Mouse (Mus musculus) lung, adult 18-20 months (tissue): ENCODE measurements around the gene Srl.
A peak's percentile ranks its signal among the peaks of the same experiment; 100 is the strongest.
"Not testable (repeated sequence)": the region's sequence is repeated elsewhere in the genome, so short reads cannot be mapped to it uniquely, and the experiment has no call there.

Experiments
- DNase-seq, 2 experiments: peaks; one replicate each; pipeline ENCODE4 v3.0.0; 2022; ENCODE audit warnings: mixed read lengths in 2 of 2

Gene Srl

DNA sequence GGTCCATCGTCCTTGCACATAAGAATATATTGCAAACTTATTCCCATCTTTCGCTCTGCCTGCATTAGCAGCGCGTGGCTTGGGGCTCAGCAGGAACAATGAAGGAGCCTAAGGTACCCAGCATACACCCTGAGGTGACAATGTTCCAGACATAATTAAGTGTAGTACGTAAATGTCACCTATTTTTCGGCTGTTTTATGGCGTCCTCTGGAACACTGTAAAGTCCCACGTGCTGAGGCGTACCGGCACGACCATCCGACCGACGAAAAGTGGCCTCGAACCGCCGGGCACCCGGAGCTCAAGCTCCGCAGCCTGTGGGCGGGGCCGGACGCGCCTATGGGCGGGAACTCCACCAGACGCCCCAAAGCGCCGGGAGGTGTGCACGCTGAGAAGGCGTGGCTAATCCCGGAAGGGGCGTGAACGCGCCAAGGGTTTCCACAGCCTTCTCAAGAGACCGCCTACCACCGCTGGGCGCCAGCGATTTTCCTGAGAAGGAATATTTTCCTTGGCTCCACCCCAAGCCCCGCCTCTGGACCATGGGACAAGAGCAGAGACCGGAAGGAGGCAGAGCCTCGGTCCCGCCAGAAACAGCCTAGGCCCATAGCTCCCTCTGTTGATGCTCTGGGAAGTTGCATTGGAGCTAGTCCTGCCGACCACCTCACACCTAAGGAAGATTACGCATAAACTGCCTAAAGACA lies at the start of gene Srl:
Gene Srl, minus strand, starts transcription at position 316 of the 698 bp plus-strand sequence.
- peak; percentile 100 for DNase-seq

DNA sequence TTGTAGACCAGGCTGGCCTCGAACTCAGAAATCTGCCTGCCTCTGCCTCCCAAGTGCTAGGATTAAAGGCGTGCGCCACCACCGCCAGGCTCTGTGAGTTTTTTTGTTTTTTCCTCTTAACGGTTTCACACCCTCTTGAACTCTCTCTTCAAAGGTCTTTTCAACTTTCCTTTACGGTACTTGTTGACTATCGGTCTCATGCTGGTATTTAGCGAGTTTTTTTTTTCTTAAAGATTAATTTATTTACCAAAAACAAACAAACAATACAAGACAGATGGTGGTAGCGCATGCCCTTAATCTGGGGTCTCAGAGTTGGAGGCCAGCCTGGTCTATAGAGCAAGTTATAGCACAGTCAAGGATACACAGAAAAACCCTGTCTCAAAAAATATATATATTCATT lies 48.6 kb upstream of the Srl start:
- DNase-seq = no peak

DNA sequence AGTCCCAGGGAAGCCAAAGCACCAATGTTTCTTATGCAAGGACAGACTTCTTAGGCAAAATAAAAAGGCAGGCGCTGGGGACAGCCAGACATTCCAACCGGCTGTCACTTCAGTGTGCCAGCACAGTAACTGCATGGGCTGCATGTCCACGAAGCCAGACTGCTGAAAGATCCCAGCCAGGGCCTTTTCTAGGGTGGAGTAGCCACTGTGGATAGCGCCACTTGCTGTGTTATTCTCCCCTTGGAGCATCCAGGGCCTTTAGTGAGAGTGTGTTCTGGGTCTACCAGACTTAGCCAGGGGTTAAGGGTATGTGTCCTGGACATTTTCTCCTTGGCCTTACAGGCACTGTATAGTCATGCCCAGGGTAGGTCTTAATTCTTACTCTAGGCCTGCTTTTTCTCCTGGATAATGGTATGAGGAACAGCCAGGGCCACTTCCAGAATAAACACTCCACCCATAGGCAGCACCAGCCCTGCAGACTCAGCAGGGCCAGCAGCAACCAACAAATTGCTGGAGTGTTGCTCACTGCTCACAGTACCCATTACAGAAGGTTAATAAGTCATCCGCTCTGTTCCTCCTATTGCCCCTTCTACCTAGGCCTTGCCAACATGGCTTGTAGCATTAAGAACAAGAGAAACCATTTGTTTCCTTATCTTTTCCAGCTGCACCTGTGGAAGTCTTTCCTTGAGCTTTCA lies 46.0 kb upstream of the Srl start:
- peak in 1 of 2 experiments; percentile 44 for DNase-seq

DNA sequence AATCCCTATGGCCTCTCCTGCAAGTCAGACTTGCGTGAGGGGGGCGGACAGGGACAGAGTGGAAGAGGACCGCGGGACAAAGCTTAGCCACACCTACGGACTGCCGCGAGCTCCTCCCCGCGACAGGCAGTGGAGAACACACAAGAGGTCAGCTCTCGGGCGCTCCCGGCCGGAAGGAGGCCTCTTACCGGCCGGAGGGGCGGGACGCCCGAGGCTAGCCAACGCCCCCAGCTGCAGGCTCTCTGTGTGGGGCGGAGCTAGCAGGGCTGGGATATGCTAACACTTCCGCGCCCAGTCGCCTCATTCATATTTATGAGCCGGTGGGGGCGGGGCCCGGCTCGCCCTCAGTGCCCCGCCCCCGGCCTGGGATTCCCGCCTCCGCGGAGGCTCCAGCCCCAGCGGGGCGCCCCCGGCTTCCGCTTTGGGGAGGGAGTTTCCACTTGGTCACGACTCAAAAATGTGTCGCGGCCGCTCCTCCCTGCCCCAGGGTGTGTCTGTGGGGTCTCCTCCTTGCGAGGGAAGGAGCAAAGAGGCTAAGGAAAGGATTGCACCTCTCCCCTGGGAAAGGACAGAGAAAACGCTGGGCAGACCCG lies 45.0 kb upstream of the Srl start:
- DNase-seq = peak; percentile 99

DNA sequence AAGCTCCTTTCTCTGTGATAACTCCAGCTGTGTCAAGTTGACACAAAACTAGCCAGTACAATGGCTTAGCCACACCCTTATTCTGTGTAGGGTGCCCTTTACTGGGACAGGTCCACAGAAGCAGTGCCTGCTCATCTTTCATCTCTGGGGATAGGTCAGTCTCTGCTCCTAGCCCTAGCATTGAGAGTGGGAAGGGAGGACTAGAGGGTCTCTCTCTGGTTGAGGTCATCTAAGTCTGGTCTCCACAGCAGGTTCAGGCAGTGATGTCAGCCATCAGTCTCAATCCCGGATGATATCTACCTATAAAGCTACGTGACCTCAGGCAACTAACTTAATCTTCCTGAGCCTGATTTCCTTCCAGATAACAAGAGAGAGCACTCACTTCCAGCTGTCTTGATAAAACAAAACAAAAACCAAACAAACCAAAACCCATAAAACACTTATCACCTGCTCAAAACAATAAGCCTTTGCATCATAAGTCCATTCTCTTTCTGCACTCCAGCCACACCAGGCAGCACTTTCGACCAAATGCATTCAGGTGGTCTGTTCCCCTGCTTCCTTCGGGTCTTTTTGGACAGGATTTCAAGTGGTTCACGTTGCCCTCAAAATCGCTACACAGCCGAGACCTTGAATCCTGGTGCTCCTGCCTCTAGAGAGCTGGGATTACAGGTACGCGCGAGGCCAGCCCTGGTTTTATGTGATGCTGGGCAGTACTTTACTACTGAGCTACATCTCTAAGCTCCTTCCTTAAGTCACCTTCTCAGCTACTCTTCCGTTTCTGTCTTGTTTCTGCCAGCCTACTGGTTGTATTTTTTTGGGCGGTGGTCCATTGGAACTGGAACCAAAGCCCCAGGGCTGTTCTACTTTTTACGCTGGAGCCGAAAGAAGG lies 44.3 kb upstream of the Srl start:
- no peak for DNase-seq

DNA sequence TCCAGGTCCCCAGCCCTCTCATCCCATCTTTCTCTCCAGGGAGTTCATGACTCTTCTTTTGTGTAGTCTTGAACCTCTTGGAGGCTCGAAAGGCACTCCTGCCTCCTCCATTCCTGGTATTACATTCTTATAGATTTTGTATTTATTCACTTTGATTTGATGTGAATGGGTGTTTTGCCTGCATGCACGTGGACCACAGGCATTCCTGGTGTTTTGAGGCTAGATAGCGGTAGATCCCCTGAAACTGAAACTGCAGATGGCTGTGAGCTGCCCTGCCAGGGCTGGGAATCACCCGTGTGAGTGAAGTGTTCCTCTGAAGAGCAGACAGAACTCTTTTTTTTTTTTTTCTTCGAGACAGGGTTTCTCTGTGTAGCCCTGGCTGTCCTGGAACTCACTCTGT lies 42.8 kb upstream of the Srl start:
- DNase-seq = no peak

DNA sequence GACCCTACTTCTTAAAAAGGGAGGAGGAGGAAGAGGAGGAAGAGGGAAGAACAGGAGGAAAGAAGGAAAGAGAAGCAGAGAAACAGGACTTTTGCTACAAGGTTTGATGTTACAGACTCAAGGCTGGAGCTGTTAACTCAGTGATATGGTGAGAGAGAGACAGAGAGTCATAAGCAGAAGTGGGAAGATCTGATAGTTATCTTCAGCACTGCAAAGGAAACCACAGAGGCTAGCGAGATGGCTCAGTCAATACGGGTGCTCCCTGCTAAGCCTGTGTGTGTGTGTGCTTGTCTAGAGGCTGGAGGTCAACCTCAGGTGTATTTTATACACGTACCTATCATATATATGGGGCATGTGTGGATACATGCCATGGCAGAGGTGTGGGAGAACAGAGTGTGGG lies 42.2 kb upstream of the Srl start:
- DNase-seq = no peak

DNA sequence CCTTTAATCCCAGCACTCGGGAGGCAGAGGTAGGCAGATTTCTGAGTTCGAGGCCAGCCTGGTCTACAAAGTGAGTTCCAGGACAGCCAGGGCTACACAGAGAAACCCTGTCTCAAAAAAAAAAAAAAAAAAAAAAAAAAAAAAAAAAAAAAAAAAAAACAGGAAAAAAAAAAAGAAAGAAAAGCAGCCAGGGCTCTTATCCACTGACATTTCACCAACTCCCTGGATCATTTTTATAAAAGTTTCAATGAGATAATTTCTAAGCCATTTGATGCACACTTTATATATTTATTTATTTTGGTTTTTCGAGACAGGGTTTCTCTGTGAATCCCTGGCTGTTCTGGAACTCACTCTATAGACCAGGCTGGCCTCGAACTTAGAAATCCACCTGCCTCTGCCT lies 39.6 kb upstream of the Srl start:
- DNase-seq = not testable (repeated sequence)

DNA sequence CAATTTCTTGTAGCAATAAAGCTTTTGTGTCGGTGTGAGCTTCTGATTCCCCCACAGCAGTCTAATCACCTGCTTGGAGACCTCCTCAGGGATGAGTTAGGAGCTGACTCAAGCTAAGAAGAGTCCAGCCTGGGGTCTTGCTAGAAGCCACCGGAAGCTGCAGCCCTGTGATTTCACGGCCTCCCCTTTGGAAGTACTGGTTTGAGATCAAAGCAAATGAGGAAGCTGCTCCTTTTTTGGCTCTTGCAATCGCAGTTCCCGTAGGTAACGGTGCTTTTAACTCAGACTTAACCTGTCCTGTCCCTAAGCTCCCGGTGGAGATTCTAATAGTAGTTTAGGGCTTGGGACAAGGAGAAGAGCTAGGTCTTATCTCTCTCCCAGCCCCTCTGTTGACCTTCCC lies 37.0 kb upstream of the Srl start:
- no peak for DNase-seq

DNA sequence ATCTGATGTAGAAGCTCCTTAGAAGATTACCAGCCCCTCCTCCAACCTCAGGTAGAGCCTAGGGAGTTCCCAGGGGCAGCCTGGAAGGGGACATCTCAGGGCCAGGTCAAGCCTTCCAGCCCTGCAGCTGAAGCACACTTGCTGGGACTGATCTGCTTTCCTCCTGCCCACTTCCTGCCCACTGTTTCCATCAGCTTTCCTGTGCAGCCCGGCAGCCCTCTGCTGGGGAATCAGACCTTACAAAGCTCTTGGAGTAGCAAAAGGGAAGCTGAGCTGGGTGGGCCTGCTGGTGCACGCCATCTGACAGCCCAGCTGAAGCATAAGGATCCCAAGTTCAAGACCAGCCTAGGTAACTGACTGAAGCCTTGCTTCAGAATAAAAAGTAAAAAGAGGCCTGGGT lies 35.3 kb upstream of the Srl start:
- DNase-seq = no peak

DNA sequence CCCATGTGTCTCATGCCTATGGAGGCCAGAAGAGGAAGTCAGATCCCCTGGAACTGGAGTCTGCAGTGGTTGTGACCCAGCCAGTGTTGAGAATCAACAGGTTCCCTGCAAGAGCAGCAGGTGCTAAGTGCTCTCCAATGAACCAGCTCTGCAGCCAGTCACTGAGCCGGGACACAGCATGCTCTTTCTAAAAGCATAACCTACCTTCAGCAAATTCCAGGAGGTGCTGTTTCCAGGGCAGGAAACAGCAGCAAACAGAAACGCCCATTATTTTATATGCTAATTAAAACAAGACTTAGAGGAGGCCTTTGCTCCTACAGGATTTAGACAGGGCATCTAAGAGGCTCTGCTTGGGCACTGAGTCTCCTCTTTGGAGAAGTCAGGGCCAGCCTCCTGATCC lies 34.4 kb upstream of the Srl start:
- no peak for DNase-seq

DNA sequence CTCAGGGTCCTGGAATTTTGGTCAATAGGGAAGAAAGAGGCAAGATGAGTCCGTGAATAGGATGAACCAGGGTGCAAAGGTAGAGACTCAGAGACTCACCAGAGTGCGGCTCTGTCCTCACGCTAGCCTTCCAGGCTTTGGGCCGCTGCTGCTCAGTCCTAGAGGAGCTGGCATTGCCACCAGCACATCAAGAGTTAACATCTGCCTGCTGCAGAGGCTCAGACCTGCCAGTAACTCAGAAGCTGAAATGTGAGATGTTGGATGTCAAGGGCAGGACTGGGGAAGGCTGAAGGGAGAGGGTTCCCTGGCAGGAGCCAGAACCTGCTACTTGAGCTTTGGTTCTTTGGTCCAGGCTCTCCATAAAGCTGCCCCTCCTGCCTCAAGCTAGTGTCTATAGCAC lies 29.1 kb upstream of the Srl start:
- DNase-seq = no peak

DNA sequence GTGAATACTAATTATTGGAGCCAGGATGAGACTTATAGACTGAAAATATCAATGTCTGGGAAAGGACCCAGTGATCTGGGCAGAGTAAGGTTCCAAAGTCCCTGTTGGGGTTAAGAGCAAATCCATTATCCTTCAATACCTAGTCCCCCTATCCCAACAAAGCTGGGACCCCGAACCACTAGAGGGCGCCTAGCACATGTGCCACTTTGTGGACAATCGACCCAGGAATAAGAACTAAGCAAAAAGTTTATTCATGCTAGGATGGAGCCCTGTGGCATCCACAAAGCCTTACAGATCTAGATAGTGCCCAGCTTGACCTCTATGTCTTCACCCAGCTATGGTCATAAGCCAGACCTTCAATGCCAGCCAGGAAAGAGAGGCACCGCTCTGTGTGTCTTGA lies 26.3 kb upstream of the Srl start:
- DNase-seq = peak; percentile 79 to 86

DNA sequence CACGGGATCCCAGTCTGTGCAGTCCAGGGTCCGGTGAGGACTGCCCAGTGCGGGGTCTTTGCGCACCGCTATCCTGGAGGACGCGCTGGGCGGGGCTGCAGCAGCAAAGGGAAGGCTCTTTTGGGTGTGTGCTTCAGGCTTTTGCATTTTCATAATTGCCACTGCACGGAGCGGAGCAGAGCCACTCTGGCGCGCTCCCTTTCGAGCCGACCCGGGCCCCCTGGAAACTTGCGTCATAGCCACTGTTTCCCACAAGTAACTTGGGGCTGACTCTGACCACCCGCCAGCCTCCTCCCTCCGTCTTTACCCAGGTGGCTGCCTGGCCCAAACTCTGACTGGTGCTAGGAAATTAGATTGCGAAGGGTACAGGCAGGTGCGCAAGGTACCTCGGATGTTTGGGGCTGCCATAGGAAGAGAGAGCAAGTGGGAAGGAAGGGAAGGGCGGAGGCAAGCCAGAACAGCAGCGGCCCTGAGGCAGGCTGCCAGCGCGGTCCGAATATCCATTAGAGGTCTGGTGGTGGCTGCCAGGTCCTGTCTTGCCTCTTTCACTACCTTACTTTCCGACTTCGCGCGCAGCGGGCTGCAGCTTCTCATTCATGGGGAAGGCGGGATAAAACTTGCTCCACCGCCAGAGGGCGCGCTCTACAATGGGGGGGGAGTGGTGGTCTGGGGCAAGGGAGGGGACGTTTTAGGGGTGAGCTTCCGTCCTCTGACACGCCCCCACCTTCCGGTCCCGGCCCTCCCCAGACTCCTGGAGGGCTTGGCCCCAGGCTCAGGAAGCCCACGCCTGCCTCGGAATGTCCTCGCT lies 18.7 kb upstream of the Srl start:
- DNase-seq = peak; percentile 79 to 85

DNA sequence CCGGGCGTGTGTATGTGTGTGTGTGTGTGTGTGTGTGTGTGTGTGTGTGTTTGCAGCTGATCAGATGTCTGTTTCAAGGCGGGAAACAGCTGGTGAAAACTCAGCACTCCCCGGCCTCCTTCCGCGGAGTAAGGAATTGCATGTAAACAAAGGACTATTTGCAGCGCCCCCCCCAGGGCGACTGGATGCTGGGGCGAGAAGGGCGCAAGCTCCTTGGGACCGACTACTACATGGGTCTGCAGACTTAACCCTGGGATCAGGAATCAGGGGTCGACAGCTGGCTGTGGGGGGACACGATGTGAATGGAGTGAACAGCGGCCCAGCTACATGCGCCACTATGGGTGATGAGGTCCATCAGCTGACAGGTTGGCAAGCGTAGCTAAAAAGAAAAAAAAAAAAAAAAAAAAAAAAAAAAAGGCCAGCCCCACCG lies 18.1 kb upstream of the Srl start, which contains the start of gene Tfap4:
Gene Tfap4, minus strand, starts transcription at position 140 of the 430 bp plus-strand sequence.
- DNase-seq = peak; percentile 83 to 87

DNA sequence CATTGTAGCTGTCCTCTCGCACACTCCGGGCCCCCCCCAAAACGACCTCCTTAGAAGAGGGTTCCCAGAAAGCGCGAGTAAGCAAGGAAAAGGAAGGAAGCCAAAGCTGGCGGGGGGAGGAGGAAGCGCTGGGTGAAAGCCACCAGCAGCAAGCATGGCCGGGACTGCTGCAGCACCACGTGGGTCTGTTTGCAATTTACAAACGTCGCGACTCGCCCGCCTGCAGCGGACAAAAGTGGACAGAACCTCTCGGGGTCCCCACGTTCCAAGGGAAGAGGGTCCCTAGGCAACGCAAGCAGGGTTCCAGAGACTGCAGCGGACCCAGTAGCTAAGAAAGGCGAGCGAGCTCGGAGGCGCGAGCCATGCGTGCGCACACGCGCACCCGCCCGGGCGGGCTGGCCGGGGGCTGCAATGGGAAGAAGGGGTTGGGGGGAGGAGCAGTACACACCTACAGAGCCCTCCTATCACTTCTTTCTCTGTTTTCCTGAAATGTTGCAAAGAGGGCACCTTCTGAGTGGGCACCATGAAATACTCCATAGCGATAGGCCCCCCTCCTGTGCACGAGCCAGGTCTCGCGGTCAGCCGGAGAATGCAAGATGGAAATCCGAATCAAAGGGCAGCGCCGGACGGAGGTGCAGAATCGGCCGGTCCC lies 17.5 kb upstream of the Srl start:
- peak; percentile 62 to 73 for DNase-seq

DNA sequence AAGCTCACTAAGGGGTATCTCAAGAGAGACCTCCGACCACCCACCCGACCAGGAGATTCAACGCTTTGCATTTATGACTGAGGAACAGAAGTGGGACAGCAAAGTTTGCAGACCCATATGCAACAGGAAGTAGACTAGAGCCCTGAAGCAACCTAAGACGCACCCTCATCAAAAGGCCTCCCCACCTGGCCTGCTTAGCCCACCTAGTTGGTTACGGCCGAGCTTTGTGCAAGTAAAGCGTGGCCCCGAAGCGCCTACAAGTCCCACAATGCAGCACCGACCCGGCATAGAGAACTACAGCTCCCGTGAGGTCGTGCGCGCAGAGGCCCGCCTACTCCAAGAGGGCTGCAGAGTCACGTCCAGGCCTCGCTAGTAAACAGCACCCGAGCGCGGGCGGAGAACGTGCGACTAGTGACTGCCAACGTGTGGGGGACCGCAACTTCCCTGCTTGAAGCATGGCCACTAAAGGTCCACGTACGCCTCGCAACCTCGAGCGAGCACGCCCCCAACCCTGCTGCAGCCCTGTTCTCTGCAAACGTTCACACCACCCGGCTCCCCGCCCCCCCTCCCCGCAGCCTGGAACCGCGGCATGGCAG lies 16.9 kb upstream of the Srl start:
- DNase-seq = peak; percentile 91 to 92

DNA sequence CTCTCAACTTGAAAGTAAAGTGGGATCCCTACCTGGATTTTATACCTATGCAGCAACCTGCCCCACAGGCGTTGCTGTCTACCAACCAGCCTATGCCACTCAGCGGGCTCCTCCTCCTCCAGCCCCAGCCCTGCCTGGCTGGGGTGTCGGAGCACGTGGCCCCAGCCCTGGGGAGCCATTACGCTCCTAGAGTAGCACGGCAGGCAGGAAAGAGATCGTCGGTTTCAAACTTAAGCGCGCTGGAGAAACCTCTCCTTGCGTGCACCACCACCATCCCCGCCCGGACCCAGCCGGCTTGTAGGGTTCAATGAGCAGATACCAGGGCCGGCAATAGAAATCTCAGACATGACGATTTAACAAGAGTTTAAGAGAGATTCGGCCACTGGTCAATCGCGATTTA lies 16.3 kb upstream of the Srl start:
- DNase-seq = peak; percentile 77 to 82

DNA sequence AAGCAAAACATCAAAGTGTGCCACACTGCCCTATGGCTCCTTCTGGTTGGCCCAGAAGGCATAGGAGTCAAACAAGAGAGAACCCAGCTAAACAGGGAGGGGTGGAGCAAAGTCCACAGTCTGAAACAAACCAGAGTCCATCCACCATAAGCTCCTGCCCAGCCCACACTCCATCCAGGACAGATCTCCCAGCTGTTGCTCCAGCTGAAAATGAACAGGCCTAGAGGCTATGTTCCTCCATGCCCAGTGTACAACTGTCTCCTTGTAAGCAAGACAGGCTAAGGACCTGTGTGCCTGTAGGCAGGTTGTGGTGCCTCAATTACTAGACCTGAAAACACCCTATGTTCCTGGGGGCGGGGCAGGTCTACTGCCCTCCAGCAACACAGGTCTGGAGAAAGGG lies 15.5 kb upstream of the Srl start:
- DNase-seq = no peak

DNA sequence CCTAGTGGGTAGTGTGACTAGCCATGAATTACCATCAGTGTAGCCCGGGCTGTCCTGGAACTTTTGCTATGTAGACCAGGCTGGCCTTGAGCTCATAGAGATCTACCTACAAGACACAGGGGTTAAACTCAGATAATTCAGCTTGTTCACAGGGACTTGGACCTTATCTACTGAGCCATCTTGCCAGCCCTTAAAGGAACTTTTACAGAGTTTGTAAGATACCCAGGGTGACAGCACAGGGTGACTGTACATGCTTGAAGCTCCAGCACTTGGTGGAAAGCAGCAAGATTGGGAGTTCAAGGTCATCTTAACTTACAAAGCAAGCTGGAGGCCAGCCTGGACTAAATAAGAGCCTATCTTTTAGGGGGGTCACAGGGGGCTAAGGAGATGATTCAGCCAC lies 13.9 kb upstream of the Srl start:
- DNase-seq = no peak
